Mouse (Mus musculus): ENCODE measurements around the gene Gpr33.

Gene Gpr33

GRCm38 (mm10) chr12:51985163-51985748 is 42.6 kb downstream of the Gpr33 start:
- no peak for DNase-seq

GRCm38 (mm10) chr12:51983625-51984024 is 44.2 kb downstream of the Gpr33 start:
- DNase-seq: no peak

- DNase-seq: no peak
Measured at GRCm38 (mm10) chr12:51976531-51976930, 51.3 kb downstream of the Gpr33 start.

- DNase-seq: no peak
Measured at GRCm38 (mm10) chr12:51974381-51974780, 53.5 kb downstream of the Gpr33 start.
